Comparison of ENCODE assay signal across 8 mouse cellular contexts in the genomic region with DNA sequence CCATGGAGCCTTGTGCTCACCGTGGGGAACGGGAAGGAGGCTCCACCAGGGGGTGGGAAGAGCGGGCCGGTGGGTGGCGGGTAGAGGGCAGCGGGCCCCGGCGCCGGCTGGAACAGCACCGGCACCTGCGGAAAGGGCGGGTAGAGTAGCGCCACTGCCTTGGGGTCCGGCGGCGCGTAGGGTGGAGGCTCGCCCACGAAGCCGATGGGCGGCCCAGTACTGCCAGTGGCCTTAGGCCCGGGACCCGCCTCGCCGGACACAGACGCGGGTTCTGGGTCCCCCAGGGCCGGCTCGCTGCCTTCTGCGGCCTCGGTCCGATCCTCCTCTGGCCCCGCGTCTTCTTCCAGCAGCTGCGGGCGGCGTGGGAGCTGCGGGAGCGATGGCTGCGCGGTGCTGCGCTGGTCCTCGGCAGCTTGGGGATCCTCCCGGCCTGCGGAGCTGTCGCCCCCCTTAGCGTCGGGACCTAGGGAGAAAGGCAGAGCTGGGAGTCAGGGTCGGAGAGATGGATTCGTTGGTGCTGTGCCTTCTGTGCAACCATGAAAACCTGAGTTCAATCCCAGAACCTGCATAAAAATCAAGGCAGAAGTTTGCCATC. TPM values are rescaled to one million over a fixed set of nuclear protein-coding genes. Genes with fewer than 3 reads are reported as not detected.
DNase-seq lines count a peak whose midpoint lies in the region; ATAC-seq and TF ChIP-seq lines count a peak whose summit lies in the region.
"Had no signal": no experiment of that assay in that cellular context is flagged by ENCODE, and none has a peak within 500 bp of the region (broad histone marks: within the 10 kb centered on the region; RNA-seq: fewer than 3 reads in every experiment).

No protein-coding gene starts in this region.

- TF ChIP-seq CTCF in hindbrain, postnatal 0 days (IDR thresholded peaks at IDR 0.05; ENCODE audit: low read depth), result no peak

- intact Hi-C loops in left cerebral cortex, postnatal 14 days (cut with DNase I), result no loop called here

- no peak overlapping the region for H3K27ac ChIP-seq in liver, embryonic 11.5 days (ENCODE audit: low read depth, low read length)
- H3K27ac ChIP-seq in forebrain, embryonic 12.5 days, result no peak overlapping the region
- no peak overlapping the region for H3K27ac ChIP-seq in hindbrain, postnatal 0 days
- H3K27ac ChIP-seq in neural tube, embryonic 12.5 days, result no peak overlapping the region

- peak overlapping the region; percentile 54 for H3K4me2 ChIP-seq in liver, embryonic 11.5 days
- peak overlapping the region; percentile 56 for H3K4me2 ChIP-seq in forebrain, embryonic 12.5 days
- peak overlapping the region; percentile 73 for H3K4me2 ChIP-seq in hindbrain, postnatal 0 days (ENCODE audit: low read depth, low read length)
- peak overlapping the region; percentile 79 for H3K4me2 ChIP-seq in neural tube, embryonic 12.5 days (replicated peaks)

- DNase-seq in liver, embryonic 11.5 days (ENCODE audit: low spot score), result no peak
- DNase-seq in liver, result no peak
- no peak for DNase-seq in hindbrain, postnatal 0 days (ENCODE audit: low spot score)
- DNase-seq in urinary bladder, adult 18-20 months (ENCODE audit: low spot score in 2 of 2), result no peak
- DNase-seq in left cerebral cortex, postnatal 14 days (ENCODE audit: low spot score in 2 of 2), result no peak
- DNase-seq: kidney, adult 8-10 months had no signal

- H3K9me3 ChIP-seq in liver, embryonic 11.5 days (ENCODE audit: control insufficient read depth, low read length), result no peaks in the 10 kb centered on the region
- H3K9me3 ChIP-seq in forebrain, embryonic 12.5 days, result 0 out of 2 replicates have a peak, but pooled peaks cover under 1% of the 10 kb centered on the region
- H3K9me3 ChIP-seq in hindbrain, postnatal 0 days (ENCODE audit: low read length), result no peaks in the 10 kb centered on the region
- no peaks in the 10 kb centered on the region for H3K9me3 ChIP-seq in neural tube, embryonic 12.5 days

- WGBS in liver, embryonic 11.5 days, result 8% methylated on average over 50 of the region's 50 CpGs
- 3% methylated on average over 46 of the region's 50 CpGs for WGBS in forebrain, embryonic 12.5 days
- WGBS in hindbrain, postnatal 0 days, result 4% methylated on average over 50 of the region's 50 CpGs
- WGBS in neural tube, embryonic 12.5 days, result 2% methylated on average over 50 of the region's 50 CpGs

- no peak overlapping the region for H3K9ac ChIP-seq in liver, embryonic 11.5 days (ENCODE audit: low read depth, low read length)
- peak overlapping the region; percentile 44 for H3K9ac ChIP-seq in forebrain, embryonic 12.5 days
- peak overlapping the region; percentile 55 for H3K9ac ChIP-seq in hindbrain, postnatal 0 days (replicated peaks; ENCODE audit: low read length)
- H3K9ac ChIP-seq in neural tube, embryonic 12.5 days, result peak overlapping the region; percentile 51

- H3K4me3 ChIP-seq in liver, embryonic 11.5 days (ENCODE audit: low read depth, low read length), result peak overlapping the region; percentile 34
- peak overlapping the region; percentile 39 for H3K4me3 ChIP-seq in forebrain, embryonic 12.5 days (replicated peaks)
- H3K4me3 ChIP-seq in hindbrain, postnatal 0 days (ENCODE audit: low read length), result peak overlapping the region; percentile 38
- H3K4me3 ChIP-seq in neural tube, embryonic 12.5 days, result peak overlapping the region; percentile 36

- H3K36me3 ChIP-seq in liver, embryonic 11.5 days (ENCODE audit: control insufficient read depth, insufficient read depth, low read length), result no peaks in the 10 kb centered on the region
- no peaks in the 10 kb centered on the region for H3K36me3 ChIP-seq in forebrain, embryonic 12.5 days (replicated peaks)
- H3K36me3 ChIP-seq in hindbrain, postnatal 0 days (ENCODE audit: insufficient read depth, low read length), result no peaks in the 10 kb centered on the region
- no peaks in the 10 kb centered on the region for H3K36me3 ChIP-seq in neural tube, embryonic 12.5 days

- ATAC-seq in liver, embryonic 11.5 days (replicated peaks; ENCODE audit: low FRiP score), result no peak
- no peak for ATAC-seq in forebrain, embryonic 12.5 days (ENCODE audit: low FRiP score)
- peak; percentile 25; the same call in 1 of the 2 replicates for ATAC-seq in hindbrain, postnatal 0 days
- ATAC-seq in neural tube, embryonic 12.5 days (ENCODE audit: low FRiP score, low read depth), result no peak

- H3K4me1 ChIP-seq in liver, embryonic 11.5 days (replicated peaks; ENCODE audit: control insufficient read depth, insufficient read depth, low read length), result no peaks in the 10 kb centered on the region; the same call in none of the 2 replicates
- H3K4me1 ChIP-seq in forebrain, embryonic 12.5 days, result peaks cover 23% of the 10 kb centered on the region
- peaks cover 3% of the 10 kb centered on the region; the same call in 1 of the 2 replicates for H3K4me1 ChIP-seq in hindbrain, postnatal 0 days (ENCODE audit: insufficient read depth, low read length)
- H3K4me1 ChIP-seq in neural tube, embryonic 12.5 days, result peaks cover 21% of the 10 kb centered on the region

- H3K27me3 ChIP-seq in liver, embryonic 11.5 days (replicated peaks; ENCODE audit: control insufficient read depth, insufficient read depth, low read length), result peaks cover 64% of the 10 kb centered on the region
- H3K27me3 ChIP-seq in forebrain, embryonic 12.5 days, result peaks cover 81% of the 10 kb centered on the region
- H3K27me3 ChIP-seq in hindbrain, postnatal 0 days (ENCODE audit: insufficient read depth, low read length), result peaks cover 21% of the 10 kb centered on the region; the same call in 1 of the 2 replicates
- H3K27me3 ChIP-seq in neural tube, embryonic 12.5 days (replicated peaks), result peaks cover 62% of the 10 kb centered on the region

RNA-seq across cellular contexts. Expression of a gene that starts 4.2 kb away (rescaled TPM):
- 0.77 and 0.88 TPM in 2 replicates for polyA plus RNA-seq in liver, embryonic 11.5 days (2014; fragmentation: Nextera tagmentation; extraction: Ambion mirVana)
- polyA plus RNA-seq in forebrain, embryonic 12.5 days (2016; fragmentation: Nextera tagmentation; extraction: Ambion mirVana), result not detected in 2 replicates
- total RNA-seq in hindbrain, postnatal 0 days (2014; rRNA removed), result 2.6 TPM in 1 of 2 replicates, not detected in the other
- polyA plus RNA-seq in hindbrain, postnatal 0 days (2015; fragmentation: Nextera tagmentation; extraction: Ambion mirVana), result 0.33 and 0.56 TPM in 2 replicates
- polyA plus RNA-seq in neural tube, embryonic 12.5 days (2016; fragmentation: Nextera tagmentation; extraction: Ambion mirVana), result not detected in 2 replicates
- 1 to 10 TPM; 2.3 TPM for total RNA-seq in left cerebral cortex, postnatal 14 days (2021)

RNA-seq across cellular contexts. Expression of a gene that starts 11.8 kb away (rescaled TPM):
- 1.1 TPM in 1 of 2 replicates, not detected in the other for polyA plus RNA-seq in liver, embryonic 11.5 days (2014; fragmentation: Nextera tagmentation; extraction: Ambion mirVana)
- 0.35 TPM in 1 of 2 replicates, not detected in the other for polyA plus RNA-seq in forebrain, embryonic 12.5 days (2016; fragmentation: Nextera tagmentation; extraction: Ambion mirVana)
- not detected in 2 replicates for total RNA-seq in hindbrain, postnatal 0 days (2014; rRNA removed)
- polyA plus RNA-seq in hindbrain, postnatal 0 days (2015; fragmentation: Nextera tagmentation; extraction: Ambion mirVana), result 0.48 and 0.59 TPM in 2 replicates
- 0.44 and 0.91 TPM in 2 replicates for polyA plus RNA-seq in neural tube, embryonic 12.5 days (2016; fragmentation: Nextera tagmentation; extraction: Ambion mirVana)
- total RNA-seq in left cerebral cortex, postnatal 14 days (2021), result not detected

RNA-seq across cellular contexts. Expression of a gene that starts 40.0 kb away (rescaled TPM):
- 36.1 and 38.8 TPM in 2 replicates for polyA plus RNA-seq in liver, embryonic 11.5 days (2014; fragmentation: Nextera tagmentation; extraction: Ambion mirVana)
- 26.6 and 29.6 TPM in 2 replicates for polyA plus RNA-seq in forebrain, embryonic 12.5 days (2016; fragmentation: Nextera tagmentation; extraction: Ambion mirVana)
- 52.0 and 58.2 TPM in 2 replicates for total RNA-seq in hindbrain, postnatal 0 days (2014; rRNA removed)
- polyA plus RNA-seq in hindbrain, postnatal 0 days (2015; fragmentation: Nextera tagmentation; extraction: Ambion mirVana), result 32.5 and 35.8 TPM in 2 replicates
- polyA plus RNA-seq in neural tube, embryonic 12.5 days (2016; fragmentation: Nextera tagmentation; extraction: Ambion mirVana), result 32.7 and 36.4 TPM in 2 replicates
- total RNA-seq in left cerebral cortex, postnatal 14 days (2021), result 10 to 100 TPM; 35.6 to 37.5 TPM

RNA-seq across cellular contexts. Expression of a gene that starts 41.0 kb away (rescaled TPM):
- 27.7 and 29.0 TPM in 2 replicates for polyA plus RNA-seq in liver, embryonic 11.5 days (2014; fragmentation: Nextera tagmentation; extraction: Ambion mirVana)
- 40.0 and 42.5 TPM in 2 replicates for polyA plus RNA-seq in forebrain, embryonic 12.5 days (2016; fragmentation: Nextera tagmentation; extraction: Ambion mirVana)
- 47.4 and 49.9 TPM in 2 replicates for total RNA-seq in hindbrain, postnatal 0 days (2014; rRNA removed)
- 32.5 and 34.2 TPM in 2 replicates for polyA plus RNA-seq in hindbrain, postnatal 0 days (2015; fragmentation: Nextera tagmentation; extraction: Ambion mirVana)
- 44.4 and 44.7 TPM in 2 replicates for polyA plus RNA-seq in neural tube, embryonic 12.5 days (2016; fragmentation: Nextera tagmentation; extraction: Ambion mirVana)
- total RNA-seq in left cerebral cortex, postnatal 14 days (2021), result 10 to 100 TPM; 47.9 to 51.2 TPM

RNA-seq across cellular contexts. Expression of a gene that starts 55.1 kb away (rescaled TPM):
- 5.2 and 5.3 TPM in 2 replicates for polyA plus RNA-seq in liver, embryonic 11.5 days (2014; fragmentation: Nextera tagmentation; extraction: Ambion mirVana)
- 16.5 and 19.4 TPM in 2 replicates for polyA plus RNA-seq in forebrain, embryonic 12.5 days (2016; fragmentation: Nextera tagmentation; extraction: Ambion mirVana)
- 139 TPM in 2 replicates for total RNA-seq in hindbrain, postnatal 0 days (2014; rRNA removed)
- polyA plus RNA-seq in hindbrain, postnatal 0 days (2015; fragmentation: Nextera tagmentation; extraction: Ambion mirVana), result 43.4 and 46.4 TPM in 2 replicates
- polyA plus RNA-seq in neural tube, embryonic 12.5 days (2016; fragmentation: Nextera tagmentation; extraction: Ambion mirVana), result 32.7 and 34.7 TPM in 2 replicates
- total RNA-seq in left cerebral cortex, postnatal 14 days (2021), result 10 to 100 TPM; 93.4 to 96.7 TPM
